Mouse (Mus musculus) adrenal gland, adult 18-20 months (tissue): ENCODE results near the gene Ptk6. TPM values are rescaled to one million over a fixed set of nuclear protein-coding genes. Genes with fewer than 3 reads are reported as not detected.

ENCODE experiments used
- DNase-seq, 2 experiments: peaks; one replicate each; pipeline ENCODE4 v3.0.0; 2021 to 2022; ENCODE audit warnings: low spot score in 2 of 2
- long read RNA-seq, 2 experiments: library from polyadenylated mRNA; stranded (forward); transcript quantifications; one replicate each; pipeline ENCODE4 v2.0.0; 2021
- total RNA-seq, 2 experiments: library from RNA; stranded (reverse); gene quantifications; 1 replicate in 1 of 2; 2 replicates in 1 of 2; pipeline ENCODE4 v1.2.3; 2021

Ptk6 gene
- not detected for total RNA-seq
- long read RNA-seq, experiment 1: 0 reads
- long read RNA-seq, experiment 2: 0 reads

DNA sequence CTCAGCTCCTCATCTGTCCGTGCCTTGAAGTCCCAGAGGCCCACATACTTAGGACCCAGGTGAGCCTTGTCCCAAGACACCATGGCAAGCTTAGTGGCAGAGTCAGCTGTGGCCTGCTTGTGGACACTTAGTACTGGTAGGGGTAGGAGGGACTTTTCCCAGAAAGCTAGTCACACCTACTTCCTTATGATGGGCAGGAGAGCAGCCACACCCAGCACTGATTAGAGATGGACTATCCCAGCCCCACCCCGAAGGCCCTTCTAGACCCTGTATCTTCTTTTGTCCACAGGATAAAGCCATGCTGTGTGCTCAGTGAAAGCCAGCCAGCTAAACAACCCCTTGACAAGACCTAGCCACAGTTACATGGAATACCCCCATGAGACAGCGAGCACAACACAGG is at the start of gene Ptk6:
TSS of gene Ptk6 (minus strand) at position 368 of the 400 bp plus-strand sequence.
- DNase-seq: no peak

DNA sequence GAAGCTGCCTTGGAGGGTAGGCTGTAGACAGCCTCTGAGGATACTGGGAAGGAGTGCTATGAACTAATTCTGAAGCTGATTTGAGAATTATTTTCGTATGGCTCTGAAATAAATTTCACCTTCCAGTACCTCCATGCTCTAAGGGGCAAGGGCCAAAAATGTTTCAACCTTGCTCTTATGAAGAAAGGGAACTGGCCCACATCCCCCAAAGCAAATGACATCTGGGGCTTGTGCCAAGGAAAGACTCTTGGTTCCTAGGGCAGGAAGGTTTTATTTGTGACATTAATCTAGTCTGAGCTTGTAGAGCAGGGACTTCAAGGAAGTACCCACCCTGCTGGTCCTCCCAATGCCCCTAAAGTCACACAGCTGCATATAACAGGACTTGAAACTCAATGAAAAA is 49.3 kb upstream of the Ptk6 start:
- no peak for DNase-seq

GRCm38 (mm10) chr2:181249217-181249616 is 46.6 kb upstream of the Ptk6 start:
- no peak for DNase-seq

DNA sequence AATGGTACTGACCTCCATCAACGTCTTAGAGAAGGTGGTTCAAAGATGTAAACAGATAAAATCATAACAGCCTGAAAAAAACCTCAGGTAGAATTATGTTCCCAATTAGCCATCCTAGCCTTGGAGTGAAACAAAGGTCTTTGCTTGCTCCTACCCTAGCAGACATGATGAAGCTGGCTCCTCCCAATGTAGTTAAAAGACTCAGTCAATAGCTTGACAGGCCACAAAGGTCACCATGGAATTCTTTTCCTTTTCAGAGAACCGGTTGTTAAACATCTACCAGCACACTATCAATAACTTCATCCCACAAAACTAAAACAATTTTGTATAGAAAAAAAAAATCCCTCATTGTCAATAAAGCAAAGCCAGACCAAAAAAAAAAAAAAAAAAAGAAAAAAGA is 42.4 kb upstream of the Ptk6 start:
- no peak for DNase-seq

GRCm38 (mm10) chr2:181243706-181244394 is 41.3 kb upstream of the Ptk6 start:
- DNase-seq: no peak

DNA sequence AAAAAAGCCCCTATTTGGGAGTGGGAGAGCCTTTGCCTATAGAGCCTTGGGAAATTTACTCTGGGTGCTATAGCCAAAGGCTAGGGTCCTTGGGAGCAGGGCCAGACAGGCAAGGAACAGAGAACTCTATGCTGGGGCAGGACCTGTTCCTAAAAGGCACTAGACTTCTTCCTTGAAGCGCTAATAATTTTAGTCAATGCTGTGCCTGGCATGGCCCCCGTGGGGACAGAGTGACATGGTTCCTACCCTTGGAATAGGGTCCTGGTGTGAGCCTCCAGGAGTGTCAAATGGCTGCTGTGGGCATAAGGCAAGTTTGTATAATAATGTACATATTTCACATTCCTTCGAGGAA is 39.7 kb upstream of the Ptk6 start:
- no peak for DNase-seq

- peak; percentile 58 for DNase-seq
Observed at GRCm38 (mm10) chr2:181241602-181242313, 39.2 kb upstream of the Ptk6 start, which contains the start of gene Helz2. TSS of gene Helz2 (minus strand) at chr2:181242027.

GRCm38 (mm10) chr2:181240806-181241440 is 38.3 kb upstream of the Ptk6 start:
- no peak for DNase-seq

DNA sequence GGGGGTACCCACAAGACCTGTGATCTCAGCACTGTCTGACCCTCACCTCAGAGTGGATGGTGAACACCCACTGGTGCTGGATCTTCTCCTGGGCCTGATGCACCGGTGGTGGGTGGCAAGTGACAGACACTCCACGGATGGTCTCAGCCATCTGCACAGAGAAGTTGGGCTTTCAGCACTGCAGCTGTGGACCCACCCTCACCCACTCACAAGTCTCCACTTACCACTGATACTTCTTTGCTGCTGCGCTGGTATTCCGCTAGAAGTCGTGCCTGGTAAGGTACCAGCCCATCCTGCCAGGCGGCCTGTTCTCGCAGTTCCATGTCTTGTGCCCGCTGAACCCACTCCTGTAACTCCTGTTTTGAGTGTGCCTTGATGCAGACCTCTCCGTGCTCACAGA is 36.7 kb upstream of the Ptk6 start:
- no peak for DNase-seq

- DNase-seq: no peak
Observed at GRCm38 (mm10) chr2:181238861-181239260, 36.3 kb upstream of the Ptk6 start.

DNA sequence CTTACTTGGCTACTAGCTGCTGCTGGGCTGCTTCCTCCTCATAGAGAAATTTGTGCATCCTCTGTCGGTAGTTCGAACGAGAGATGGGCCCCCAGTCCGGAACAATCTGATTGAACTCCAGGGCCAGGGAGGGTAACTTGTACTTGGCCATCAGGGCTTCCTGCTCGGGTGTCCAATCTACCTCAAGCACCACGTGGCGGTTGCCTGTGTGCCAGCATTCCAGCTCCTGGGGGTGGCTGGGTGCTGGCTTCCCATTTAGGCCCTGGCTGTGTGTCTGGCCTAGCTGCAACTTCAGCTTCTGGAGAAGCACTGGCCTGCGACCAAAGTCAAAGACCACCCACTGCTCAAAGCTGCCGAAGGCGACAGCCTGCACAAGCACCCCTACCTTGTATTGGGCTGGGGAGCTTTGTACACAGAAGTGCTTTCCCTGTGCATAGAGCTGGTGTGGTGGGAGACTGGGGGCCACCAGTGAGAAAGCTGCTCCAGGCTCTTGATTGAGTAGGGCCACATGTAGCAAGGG is 35.6 kb upstream of the Ptk6 start:
- DNase-seq: no peak

DNA sequence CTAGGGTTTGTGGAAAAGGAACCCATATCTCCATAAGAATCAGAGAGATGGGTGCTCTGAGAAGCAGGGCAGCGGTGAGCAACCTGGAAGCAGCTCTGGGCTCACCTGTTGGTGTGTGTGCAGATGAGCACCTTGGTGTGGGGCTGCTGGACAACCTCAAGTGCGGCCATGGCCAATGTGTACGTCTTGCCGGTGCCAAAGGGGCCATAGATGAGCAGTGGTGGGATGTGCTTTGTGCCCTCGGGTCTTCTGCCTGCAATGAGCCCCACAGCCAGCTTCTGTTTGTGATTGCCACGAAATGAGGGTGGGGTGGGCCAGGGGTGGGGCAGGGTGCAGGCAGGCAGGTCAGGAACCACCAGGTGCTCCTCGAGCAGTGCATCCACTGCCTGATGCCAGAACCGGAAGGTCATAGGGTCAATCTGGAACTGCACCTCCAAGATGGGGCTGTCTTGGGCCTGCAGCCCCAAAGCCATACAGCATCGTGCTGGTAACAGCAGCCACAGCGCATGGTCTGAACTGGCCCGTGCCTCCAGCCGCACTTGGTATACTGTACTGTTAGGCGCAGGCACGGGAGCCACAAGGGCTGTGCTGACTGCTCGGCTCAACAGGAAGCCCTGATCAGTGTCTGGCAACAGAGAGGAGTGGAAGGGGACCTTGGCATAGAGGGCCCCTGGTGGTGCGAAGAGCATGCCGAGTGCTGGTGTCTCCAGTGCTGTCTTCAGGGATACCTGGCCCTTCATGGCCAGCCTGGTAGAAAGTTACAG is 34.8 kb upstream of the Ptk6 start:
- no peak for DNase-seq

GRCm38 (mm10) chr2:181235681-181236566 is 33.3 kb upstream of the Ptk6 start:
- no peak for DNase-seq

DNA sequence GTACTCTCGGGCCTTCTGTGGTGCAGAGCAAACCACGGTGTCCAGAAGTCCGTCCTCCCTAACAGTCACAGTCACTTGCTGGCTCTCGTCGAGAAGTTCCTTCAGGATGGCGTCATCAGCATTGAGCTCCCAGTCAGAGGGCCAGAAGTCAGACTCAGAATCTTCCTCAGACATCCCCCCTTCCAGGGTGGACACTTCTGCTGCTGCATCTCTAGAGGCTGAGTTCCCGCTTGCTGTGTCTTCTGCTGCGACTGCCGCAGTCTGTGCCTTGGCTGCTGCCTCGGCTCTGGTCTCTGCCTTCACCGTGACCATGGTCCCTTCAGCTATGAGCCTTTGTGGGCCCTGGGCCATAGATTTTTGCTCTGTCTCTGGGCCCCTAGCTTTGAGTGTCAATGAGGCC is 32.1 kb upstream of the Ptk6 start:
- DNase-seq: no peak

GRCm38 (mm10) chr2:181233443-181233842 is 30.9 kb upstream of the Ptk6 start:
- no peak for DNase-seq

- no peak for DNase-seq
Observed at GRCm38 (mm10) chr2:181231171-181231570, 28.6 kb upstream of the Ptk6 start.

- DNase-seq: no peak
Observed at GRCm38 (mm10) chr2:181228335-181228734, 25.7 kb upstream of the Ptk6 start.

GRCm38 (mm10) chr2:181227122-181227521 is 24.5 kb upstream of the Ptk6 start:
- no peak for DNase-seq

DNA sequence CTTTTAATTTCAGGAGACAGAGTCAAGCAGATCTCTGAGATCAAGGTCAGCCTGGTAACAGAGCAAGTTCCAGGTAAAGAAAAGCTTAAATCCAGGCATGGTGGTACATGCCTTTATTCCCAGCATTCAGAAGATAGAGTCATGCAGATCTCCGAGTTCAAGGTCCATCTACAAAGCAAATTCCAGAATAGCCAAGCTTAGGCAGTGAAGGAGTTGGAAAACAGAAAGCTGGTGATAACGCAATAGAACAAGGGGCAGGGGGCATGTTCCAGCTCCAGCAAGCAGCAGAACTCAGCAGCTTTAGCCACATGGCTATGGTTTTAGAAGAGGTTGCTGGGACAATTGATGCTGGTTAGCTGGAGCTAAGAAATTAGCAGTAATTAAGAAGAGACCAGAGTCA is 22.4 kb upstream of the Ptk6 start:
- no peak for DNase-seq

DNA sequence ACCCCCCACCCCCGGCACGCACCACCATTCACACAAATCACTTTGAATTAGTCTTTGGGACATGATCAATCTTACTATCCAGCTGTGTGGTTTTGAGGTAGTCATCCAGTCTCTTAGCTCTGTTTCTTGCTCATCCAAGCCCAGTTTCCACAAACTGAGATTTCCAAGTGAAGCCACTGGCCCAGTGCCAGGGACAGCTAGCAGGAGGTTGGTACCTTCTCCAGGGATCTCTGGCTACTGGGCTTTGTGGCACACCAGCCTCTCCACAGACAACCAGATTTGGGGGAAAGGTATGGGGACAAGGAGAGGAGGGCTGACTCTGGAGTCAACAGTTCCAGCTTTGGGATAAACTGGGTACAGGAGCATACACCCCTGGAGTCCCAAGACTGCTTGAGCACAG is 17.8 kb upstream of the Ptk6 start:
- no peak for DNase-seq
